Mouse (Mus musculus) kidney, postnatal 25 days (tissue): Measurements from ENCODE around the gene Gpx3.

Experiments used
- DNase-seq, 2 experiments: peaks; one replicate each; pipeline ENCODE4 v3.0.0; 2021; ENCODE audit warnings: mixed read lengths in 2 of 2

Gene Gpx3

GRCm38 (mm10) chr11:54881051-54881474, 21.2 kb upstream of the Gpx3 start:
- peak; percentile 66 to 89 for DNase-seq

GRCm38 (mm10) chr11:54882671-54883070, 19.6 kb upstream of the Gpx3 start:
- DNase-seq: peak; percentile 67 to 88

GRCm38 (mm10) chr11:54884197-54884828, 17.9 kb upstream of the Gpx3 start:
- no peak for DNase-seq

- DNase-seq: peak; percentile 84 to 96
Measured at GRCm38 (mm10) chr11:54884937-54885336, 17.3 kb upstream of the Gpx3 start.

- peak in 1 of 2 experiments; percentile 59 for DNase-seq
Measured at GRCm38 (mm10) chr11:54885406-54885805, 16.8 kb upstream of the Gpx3 start.

GRCm38 (mm10) chr11:54887927-54888326, 14.3 kb upstream of the Gpx3 start:
- DNase-seq: peak in 1 of 2 experiments; percentile 51

GRCm38 (mm10) chr11:54891341-54891740, 10.9 kb upstream of the Gpx3 start:
- DNase-seq: no peak

- peak in 1 of 2 experiments; percentile 71 for DNase-seq
Measured at GRCm38 (mm10) chr11:54892091-54892490, 10.2 kb upstream of the Gpx3 start.

GRCm38 (mm10) chr11:54894589-54894988, 7.7 kb upstream of the Gpx3 start:
- DNase-seq: peak; percentile 69 to 89

- peak; percentile 65 to 82 for DNase-seq
Measured at GRCm38 (mm10) chr11:54896646-54897045, 5.6 kb upstream of the Gpx3 start.

- peak; percentile 76 to 94 for DNase-seq
Measured at GRCm38 (mm10) chr11:54897470-54897869, 4.8 kb upstream of the Gpx3 start.

- DNase-seq: peak in 1 of 2 experiments; percentile 64
Measured at GRCm38 (mm10) chr11:54899657-54900056, 2.6 kb upstream of the Gpx3 start.

GRCm38 (mm10) chr11:54903339-54903738, 1.1 kb downstream of the Gpx3 start:
- no peak for DNase-seq

GRCm38 (mm10) chr11:54903940-54904706, 1.9 kb downstream of the Gpx3 start:
- peak in 1 of 2 experiments; percentile 85 for DNase-seq

GRCm38 (mm10) chr11:54905086-54905485, 2.8 kb downstream of the Gpx3 start:
- DNase-seq: no peak

GRCm38 (mm10) chr11:54905931-54906330, 3.7 kb downstream of the Gpx3 start:
- DNase-seq: peak; percentile 66 to 87

GRCm38 (mm10) chr11:54906466-54906865, 4.2 kb downstream of the Gpx3 start:
- peak in 1 of 2 experiments; percentile 49 for DNase-seq

GRCm38 (mm10) chr11:54907259-54907658, 5.0 kb downstream of the Gpx3 start:
- peak in 1 of 2 experiments; percentile 37 for DNase-seq

- DNase-seq: peak in 1 of 2 experiments; percentile 61
Measured at GRCm38 (mm10) chr11:54909273-54909672, 7.0 kb downstream of the Gpx3 start.

- DNase-seq: peak in 1 of 2 experiments; percentile 75
Measured at GRCm38 (mm10) chr11:54910081-54910665, 7.9 kb downstream of the Gpx3 start.

- peak; percentile 67 to 85 for DNase-seq
Measured at GRCm38 (mm10) chr11:54911201-54911600, 8.9 kb downstream of the Gpx3 start.

- DNase-seq: no peak
Measured at GRCm38 (mm10) chr11:54911671-54912502, 9.6 kb downstream of the Gpx3 start.
